Mouse (Mus musculus) small intestine, adult 2 months (tissue): ENCODE data around the gene Wdfy1. TPM values are rescaled to one million over a fixed set of nuclear protein-coding genes. Genes with fewer than 3 reads are reported as not detected.

Source experiments
- H3K27ac ChIP-seq: fragments of 200-500 bp; 2 replicates; pipeline ENCODE4 v1.5.1; 2012; ENCODE audit warnings: low read depth, low read length, control low read depth, inconsistent platforms; ENCODE audit not compliant: insufficient read depth
- H3K27me3 ChIP-seq: fragments of 200-500 bp; 2 replicates; pipeline ENCODE4 v1.6.1; 2012; ENCODE audit warnings: mild to moderate bottlenecking, moderate library complexity, low read length, inconsistent platforms; ENCODE audit not compliant: control insufficient read depth, insufficient read depth
- H3K36me3 ChIP-seq: fragments of 200-500 bp; 2 replicates; pipeline ENCODE4 v1.6.1; 2012; ENCODE audit warnings: mild to moderate bottlenecking, low read length, control low read depth, inconsistent platforms; ENCODE audit not compliant: control insufficient read depth, insufficient read depth
- H3K4me1 ChIP-seq: fragments of 200-500 bp; 2 replicates; pipeline ENCODE4 v1.6.1; 2012; ENCODE audit warnings: low read length, inconsistent platforms, mixed read lengths; ENCODE audit not compliant: control insufficient read depth, insufficient read depth, insufficient read length
- H3K4me3 ChIP-seq: fragments of 200-500 bp; 2 replicates; pipeline ENCODE4 v1.5.1; 2012; ENCODE audit warnings: low read depth, mild to moderate bottlenecking, control low read depth, inconsistent platforms, low read length, moderate library complexity
- CTCF ChIP-seq: fragments of 200-500 bp; IDR thresholded peaks from 2 replicates; pipeline ENCODE4 v1.5.1; 2012; ENCODE audit warnings: low read depth, mild to moderate bottlenecking, control low read depth, inconsistent platforms, low read length, moderate library complexity, mixed read lengths; ENCODE audit not compliant: insufficient replicate concordance, insufficient read length; ENCODE audit errors: extremely low read depth
- POLR2A ChIP-seq: fragments of 200-500 bp; IDR thresholded peaks from 2 replicates; pipeline ENCODE4 v1.6.1; 2012; ENCODE audit warnings: low read depth, mild to moderate bottlenecking, control low read depth, inconsistent platforms, low read length, moderate library complexity
- WGBS: fragments of 180-500 bp; shearing (Covaris S2); methylation state at CpG from one replicate; pipeline ENCODE4 v1.1.7; 2018; 5-methylcytosine and 5-hydroxymethylcytosine counted together
- polyA plus RNA-seq: library from polyadenylated mRNA; depleted of rRNA; stranded (reverse); fragments of >200 nt; gene quantifications from 2 replicates; pipeline ENCODE4 v1.2.3, GENCODE M21; 2012

Gene Wdfy1
- polyA plus RNA-seq, 1 experiment, result 68.7 TPM

- Histone ChIP-seq H3K27ac (no peak overlapping the region), H3K4me1 (no peaks in the 10 kb centered on the region), H3K4me3 (no peak overlapping the region), H3K27me3 (no peaks in the 10 kb centered on the region), H3K36me3 (peaks cover 10% of the 10 kb centered on the region)
- no peak for TF ChIP-seq POLR2A
- TF ChIP-seq CTCF, result no peak
- 79% methylated on average over 4 of the region's 4 CpGs for WGBS
Measured at GRCm38 (mm10) chr1:79774164-79774780, 1.7 kb downstream of the Wdfy1 start.

DNA sequence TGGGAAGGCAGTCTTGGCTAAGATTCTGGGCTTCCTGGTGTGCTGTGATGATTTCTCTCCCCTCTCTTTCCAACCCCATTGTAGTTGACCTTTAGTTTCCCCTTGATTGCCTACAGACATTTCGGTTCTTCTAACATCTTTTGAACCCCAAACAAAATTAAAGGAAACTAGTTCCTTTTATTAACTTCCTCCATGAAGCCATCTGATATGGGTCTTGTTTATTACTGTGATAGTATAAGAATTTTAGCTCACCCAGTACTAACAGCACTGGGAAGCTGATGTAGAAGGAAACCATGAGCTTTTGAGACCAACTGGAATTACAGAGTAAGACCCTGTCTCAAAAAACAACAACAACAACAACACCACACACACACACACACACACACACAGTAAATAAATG lies 7.7 kb downstream of the Wdfy1 start:
- H3K4me1 ChIP-seq, result peaks cover 3% of the 10 kb centered on the region; the same call in 1 of the 2 replicates
- H3K36me3 ChIP-seq, result no peaks in the 10 kb centered on the region
- TF ChIP-seq CTCF (no peak), POLR2A (no peak)
- WGBS, result 2% methylated on average over 1 of the region's 1 CpGs
- no peak overlapping the region for H3K27ac ChIP-seq
- no peak overlapping the region for H3K4me3 ChIP-seq
- no peaks in the 10 kb centered on the region for H3K27me3 ChIP-seq

GRCm38 (mm10) chr1:79764483-79764882 lies 11.5 kb downstream of the Wdfy1 start:
- TF ChIP-seq CTCF, result no peak
- no peak for TF ChIP-seq POLR2A
- peaks cover 10% of the 10 kb centered on the region; the same call in 1 of the 2 replicates for H3K4me1 ChIP-seq
- 44% methylated on average over 1 of the region's 1 CpGs for WGBS

DNA sequence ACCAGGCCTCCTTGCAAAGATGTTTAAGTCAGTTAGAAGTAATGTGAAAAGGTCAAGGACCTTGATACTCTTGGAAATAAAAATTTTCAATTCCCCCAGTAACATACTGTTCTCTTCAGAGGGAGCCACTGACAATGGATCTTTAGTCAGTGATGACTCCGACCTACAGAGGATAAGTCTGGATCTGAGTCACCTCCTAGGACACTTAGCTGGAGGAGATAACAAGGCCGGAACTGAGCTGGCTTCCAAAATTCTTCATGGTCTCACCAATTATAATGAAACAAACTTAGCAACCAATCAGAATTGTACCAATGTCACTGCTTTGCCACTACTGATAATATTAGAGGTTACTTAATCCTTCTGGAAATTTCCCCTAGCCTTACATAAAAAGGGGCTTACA lies 11.9 kb downstream of the Wdfy1 start:
- WGBS, result 89% methylated on average over 2 of the region's 2 CpGs
- H3K4me1 ChIP-seq, result peaks cover 10% of the 10 kb centered on the region; the same call in 1 of the 2 replicates
- no peak overlapping the region for H3K4me3 ChIP-seq
- no peaks in the 10 kb centered on the region for H3K36me3 ChIP-seq
- no peak for TF ChIP-seq CTCF
- TF ChIP-seq POLR2A, result no peak
- no peaks in the 10 kb centered on the region for H3K27me3 ChIP-seq
- no peak overlapping the region for H3K27ac ChIP-seq

More at GRCm38 (mm10) chr1:79764483-79764882, 11.5 kb downstream of the Wdfy1 start:
- Histone ChIP-seq H3K36me3 (no peaks in the 10 kb centered on the region), H3K27me3 (no peaks in the 10 kb centered on the region), H3K27ac (no peak overlapping the region), H3K4me3 (no peak overlapping the region)

GRCm38 (mm10) chr1:79762282-79763250 lies 13.4 kb downstream of the Wdfy1 start:
- H3K36me3 ChIP-seq, result no peaks in the 10 kb centered on the region
- no peaks in the 10 kb centered on the region for H3K27me3 ChIP-seq
- H3K27ac ChIP-seq, result no peak overlapping the region
- H3K4me3 ChIP-seq, result no peak overlapping the region
- no peak for TF ChIP-seq CTCF
- TF ChIP-seq POLR2A, result no peak
- WGBS, result 44% methylated on average over 16 of the region's 16 CpGs
- H3K4me1 ChIP-seq, result peaks cover 11% of the 10 kb centered on the region; the same call in 1 of the 2 replicates

- peak overlapping the region; percentile 71; the same call in 1 of the 2 replicates for H3K4me3 ChIP-seq
- WGBS, result 2% methylated on average over 6 of the region's 6 CpGs
- no peak overlapping the region for H3K27ac ChIP-seq
Measured at GRCm38 (mm10) chr1:79761917-79762271, 14.0 kb downstream of the Wdfy1 start.

GRCm38 (mm10) chr1:79761106-79761916 lies 14.6 kb downstream of the Wdfy1 start:
- H3K36me3 ChIP-seq, result no peaks in the 10 kb centered on the region
- H3K4me1 ChIP-seq, result peaks cover 14% of the 10 kb centered on the region; the same call in 1 of the 2 replicates
- peak overlapping the region; percentile 71 for H3K4me3 ChIP-seq
- H3K27me3 ChIP-seq, result no peaks in the 10 kb centered on the region
- TF ChIP-seq POLR2A, result peak; percentile 82
- TF ChIP-seq CTCF, result no peak
- under 1% methylated on average over 65 of the region's 65 CpGs for WGBS
- H3K27ac ChIP-seq, result peak overlapping the region; percentile 88

More at GRCm38 (mm10) chr1:79761917-79762271, 14.0 kb downstream of the Wdfy1 start:
- Histone ChIP-seq H3K4me1 (peaks cover 14% of the 10 kb centered on the region; the same call in 1 of the 2 replicates), H3K36me3 (no peaks in the 10 kb centered on the region), H3K27me3 (no peaks in the 10 kb centered on the region)
- no peak for TF ChIP-seq POLR2A
- TF ChIP-seq CTCF, result no peak
